Mouse (Mus musculus): ENCODE measurements around the gene Vps45. TPM values are rescaled to one million over a fixed set of nuclear protein-coding genes. Genes with fewer than 3 reads are reported as not detected.
"Not testable (repeated sequence)": the region's sequence is repeated elsewhere in the genome, so short reads cannot be mapped to it uniquely, and the experiment has no call there.

Vps45 gene
- polyA plus RNA-seq, 1 experiment = 1.3 TPM

- no peak overlapping the region for H3K4me3 ChIP-seq (replicated peaks)
- peaks cover 6% of the 10 kb centered on the region for H3K4me1 ChIP-seq (ENCODE audit: control insufficient read depth)
- H3K27me3 ChIP-seq (ENCODE audit: control insufficient read depth) = no peaks in the 10 kb centered on the region
- no peaks in the 10 kb centered on the region for H3K9me3 ChIP-seq (ENCODE audit: control insufficient read depth, low read length)
- TF ChIP-seq TAL1 (IDR thresholded peaks at IDR 0.05; ENCODE audit: low read length) = no peak
- no peak for TF ChIP-seq GATA1 (IDR thresholded peaks at IDR 0.05; ENCODE audit: low read length)
- peaks cover 52% of the 10 kb centered on the region for H3K36me3 ChIP-seq (ENCODE audit: control insufficient read depth)
Observed at GRCm38 (mm10) chr3:96051186-96051585, 7.1 kb downstream of the Vps45 start.

- TF ChIP-seq TAL1 (IDR thresholded peaks at IDR 0.05; ENCODE audit: low read length) (no peak), GATA1 (IDR thresholded peaks at IDR 0.05; ENCODE audit: low read length) (no peak)
- no peak overlapping the region for H3K4me3 ChIP-seq (replicated peaks)
Observed at GRCm38 (mm10) chr3:96050779-96051178, 7.5 kb downstream of the Vps45 start.

DNA sequence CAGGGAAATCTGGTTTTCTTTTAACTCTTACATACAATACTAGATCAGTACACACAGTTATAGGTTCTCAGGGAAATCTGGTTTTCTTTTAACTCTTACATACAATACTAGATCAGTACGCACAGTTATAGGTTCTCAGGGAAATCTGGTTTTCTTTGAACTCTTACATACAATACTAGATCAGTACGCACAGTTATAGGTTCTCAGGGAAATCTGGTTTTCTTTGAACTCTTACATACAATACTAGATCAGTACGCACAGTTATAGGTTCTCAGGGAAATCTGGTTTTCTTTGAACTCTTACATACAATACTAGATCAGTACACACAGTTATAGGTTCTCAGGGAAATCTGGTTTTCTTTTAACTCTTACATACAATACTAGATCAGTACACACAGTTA is 13.7 kb downstream of the Vps45 start:
- not testable (repeated sequence) for H3K4me1 ChIP-seq (ENCODE audit: control insufficient read depth); H3K4me3 ChIP-seq (replicated peaks); H3K9me3 ChIP-seq (ENCODE audit: control insufficient read depth, low read length); H3K27me3 ChIP-seq (ENCODE audit: control insufficient read depth)
- peaks cover 43% of the 10 kb centered on the region for H3K36me3 ChIP-seq (ENCODE audit: control insufficient read depth)

More at GRCm38 (mm10) chr3:96050779-96051178, 7.5 kb downstream of the Vps45 start:
- Histone ChIP-seq H3K9me3 (ENCODE audit: control insufficient read depth, low read length) (no peaks in the 10 kb centered on the region), H3K27me3 (ENCODE audit: control insufficient read depth) (no peaks in the 10 kb centered on the region), H3K36me3 (ENCODE audit: control insufficient read depth) (peaks cover 53% of the 10 kb centered on the region), H3K4me1 (ENCODE audit: control insufficient read depth) (peaks cover 3% of the 10 kb centered on the region)

GRCm38 (mm10) chr3:96043104-96043503 is 15.2 kb downstream of the Vps45 start:
- H3K9me3 ChIP-seq (ENCODE audit: control insufficient read depth, low read length) = no peaks in the 10 kb centered on the region
- H3K4me1 ChIP-seq (ENCODE audit: control insufficient read depth) = no peaks in the 10 kb centered on the region
- no peak overlapping the region for H3K4me3 ChIP-seq (replicated peaks)
- H3K36me3 ChIP-seq (ENCODE audit: control insufficient read depth) = peaks cover 41% of the 10 kb centered on the region
- TF ChIP-seq GATA1 (IDR thresholded peaks at IDR 0.05; ENCODE audit: low read length) (no peak), TAL1 (IDR thresholded peaks at IDR 0.05; ENCODE audit: low read length) (no peak)
- no peaks in the 10 kb centered on the region for H3K27me3 ChIP-seq (ENCODE audit: control insufficient read depth)

DNA sequence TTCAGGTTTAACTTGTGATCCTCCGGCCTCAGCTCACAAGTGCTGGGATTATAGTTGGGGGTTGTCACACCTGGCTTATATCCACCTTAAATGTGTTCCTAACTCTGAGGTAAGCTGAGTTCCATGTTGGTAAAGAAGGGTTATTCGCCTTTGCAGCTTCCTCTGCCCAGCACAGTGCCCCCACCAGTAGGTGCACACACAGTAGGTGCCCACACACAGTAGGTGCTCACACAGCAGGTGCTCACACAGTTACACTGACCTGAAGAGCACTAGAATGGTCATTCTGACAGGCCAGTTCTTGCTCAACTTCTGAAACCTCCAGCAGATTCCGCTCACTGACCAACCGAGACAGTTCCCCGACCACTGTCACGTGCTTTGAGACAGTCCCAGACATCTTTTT is 17.2 kb downstream of the Vps45 start:
- H3K9me3 ChIP-seq (ENCODE audit: control insufficient read depth, low read length) = no peaks in the 10 kb centered on the region
- H3K4me1 ChIP-seq (ENCODE audit: control insufficient read depth) = no peaks in the 10 kb centered on the region
- no peak overlapping the region for H3K4me3 ChIP-seq (replicated peaks)
- TF ChIP-seq TAL1 (IDR thresholded peaks at IDR 0.05; ENCODE audit: low read length) = no peak
- TF ChIP-seq GATA1 (IDR thresholded peaks at IDR 0.05; ENCODE audit: low read length) = no peak
- peaks cover 28% of the 10 kb centered on the region for H3K36me3 ChIP-seq (ENCODE audit: control insufficient read depth)
- no peaks in the 10 kb centered on the region for H3K27me3 ChIP-seq (ENCODE audit: control insufficient read depth)

- Histone ChIP-seq H3K36me3 (ENCODE audit: control insufficient read depth) (peaks cover 23% of the 10 kb centered on the region), H3K4me1 (ENCODE audit: control insufficient read depth) (no peaks in the 10 kb centered on the region), H3K27me3 (ENCODE audit: control insufficient read depth) (no peaks in the 10 kb centered on the region), H3K9me3 (ENCODE audit: control insufficient read depth, low read length) (no peaks in the 10 kb centered on the region), H3K4me3 (replicated peaks) (no peak overlapping the region)
- no peak for TF ChIP-seq TAL1 (IDR thresholded peaks at IDR 0.05; ENCODE audit: low read length)
- TF ChIP-seq GATA1 (IDR thresholded peaks at IDR 0.05; ENCODE audit: low read length) = no peak
Observed at GRCm38 (mm10) chr3:96040663-96041006, 17.6 kb downstream of the Vps45 start.

GRCm38 (mm10) chr3:96039857-96040662 is 18.2 kb downstream of the Vps45 start:
- Histone ChIP-seq H3K9me3 (ENCODE audit: control insufficient read depth, low read length) (no peaks in the 10 kb centered on the region), H3K4me1 (ENCODE audit: control insufficient read depth) (no peaks in the 10 kb centered on the region), H3K27me3 (ENCODE audit: control insufficient read depth) (no peaks in the 10 kb centered on the region), H3K4me3 (replicated peaks) (no peak overlapping the region), H3K36me3 (ENCODE audit: control insufficient read depth) (peaks cover 20% of the 10 kb centered on the region)
- no peak for TF ChIP-seq GATA1 (IDR thresholded peaks at IDR 0.05; ENCODE audit: low read length)
- TF ChIP-seq TAL1 (IDR thresholded peaks at IDR 0.05; ENCODE audit: low read length) = no peak

DNA sequence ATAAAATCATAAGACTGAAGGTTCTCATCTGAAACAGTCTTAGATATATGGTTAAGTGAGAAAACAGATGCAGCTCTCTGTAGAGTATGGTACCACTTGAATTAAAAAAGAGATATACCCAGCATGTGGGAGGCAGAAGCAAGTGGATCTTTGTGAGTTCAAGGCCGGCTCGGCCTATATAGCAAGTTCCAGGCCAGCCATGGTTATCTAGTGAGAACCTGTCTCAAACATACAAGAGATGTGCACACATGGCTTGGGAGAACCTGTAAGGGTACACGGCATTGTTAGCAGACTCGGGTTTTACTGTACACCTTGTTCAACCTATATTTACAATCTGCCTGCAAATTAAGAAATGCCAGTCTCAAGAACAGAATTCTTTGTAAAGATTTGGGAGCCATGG is 19.4 kb downstream of the Vps45 start:
- Histone ChIP-seq H3K4me3 (replicated peaks) (no peak overlapping the region), H3K36me3 (ENCODE audit: control insufficient read depth) (peaks cover 20% of the 10 kb centered on the region), H3K4me1 (ENCODE audit: control insufficient read depth) (no peaks in the 10 kb centered on the region), H3K27me3 (ENCODE audit: control insufficient read depth) (no peaks in the 10 kb centered on the region), H3K9me3 (ENCODE audit: control insufficient read depth, low read length) (no peaks in the 10 kb centered on the region)
- no peak for TF ChIP-seq GATA1 (IDR thresholded peaks at IDR 0.05; ENCODE audit: low read length)
- TF ChIP-seq TAL1 (IDR thresholded peaks at IDR 0.05; ENCODE audit: low read length) = no peak

GRCm38 (mm10) chr3:96038156-96038555 is 20.1 kb downstream of the Vps45 start:
- Histone ChIP-seq H3K9me3 (ENCODE audit: control insufficient read depth, low read length) (no peaks in the 10 kb centered on the region), H3K27me3 (ENCODE audit: control insufficient read depth) (no peaks in the 10 kb centered on the region)

DNA sequence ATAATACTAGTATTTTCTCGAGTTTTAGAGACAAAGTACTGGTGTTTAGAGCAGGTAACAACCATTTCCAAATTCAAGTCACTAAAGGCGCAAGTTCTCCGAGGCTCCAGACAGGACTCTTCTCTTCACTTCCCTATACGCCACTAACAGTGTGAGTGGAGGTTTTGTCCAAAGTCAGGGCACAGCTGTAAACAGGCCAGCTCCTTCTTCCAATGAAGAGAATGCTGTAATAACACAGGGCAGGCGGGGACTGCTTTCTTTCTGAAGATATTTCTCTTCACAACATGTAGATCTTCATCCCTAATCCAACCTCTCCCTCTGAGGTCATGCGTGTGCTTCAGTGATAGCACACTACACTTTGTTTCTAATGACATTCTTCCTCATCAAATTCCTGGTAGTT is 21.5 kb downstream of the Vps45 start:
- no peak for TF ChIP-seq TAL1 (IDR thresholded peaks at IDR 0.05; ENCODE audit: low read length)
- no peak for TF ChIP-seq GATA1 (IDR thresholded peaks at IDR 0.05; ENCODE audit: low read length)
- no peaks in the 10 kb centered on the region for H3K27me3 ChIP-seq (ENCODE audit: control insufficient read depth)
- no peak overlapping the region for H3K4me3 ChIP-seq (replicated peaks)
- peaks cover 3% of the 10 kb centered on the region; the same call in 1 of the 2 replicates for H3K4me1 ChIP-seq (ENCODE audit: control insufficient read depth)
- H3K36me3 ChIP-seq (ENCODE audit: control insufficient read depth) = peaks cover 31% of the 10 kb centered on the region
- no peaks in the 10 kb centered on the region for H3K9me3 ChIP-seq (ENCODE audit: control insufficient read depth, low read length)

More at GRCm38 (mm10) chr3:96038156-96038555, 20.1 kb downstream of the Vps45 start:
- Histone ChIP-seq H3K36me3 (ENCODE audit: control insufficient read depth) (peaks cover 25% of the 10 kb centered on the region), H3K4me3 (replicated peaks) (no peak overlapping the region), H3K4me1 (ENCODE audit: control insufficient read depth) (peaks cover under 1% of the 10 kb centered on the region; the same call in 1 of the 2 replicates)
- TF ChIP-seq TAL1 (IDR thresholded peaks at IDR 0.05; ENCODE audit: low read length) (no peak), GATA1 (IDR thresholded peaks at IDR 0.05; ENCODE audit: low read length) (no peak)
